Mouse (Mus musculus): ENCODE data around the gene Prkcz. TPM values are rescaled to one million over a fixed set of nuclear protein-coding genes. Genes with fewer than 3 reads are reported as not detected.

The Prkcz gene
- total and polyA plus RNA-seq, 3 experiments: 0.16 to 11.8 (median 1.6) TPM

GRCm38 (mm10) chr4:155320281-155321244 is 40.6 kb downstream of the Prkcz start:
- Histone ChIP-seq H3K36me3 (replicated peaks in 1 of 2; ENCODE audit: control insufficient read depth in 1 of 2, insufficient read depth in 1 of 2, low read length in 1 of 2) (no peaks in the 10 kb centered on the region), H3K27me3 (replicated peaks) (peaks cover 57% of the 10 kb centered on the region), H3K27ac (ENCODE audit: insufficient read depth, low read depth) (no peak overlapping the region), H3K4me1 (ENCODE audit: control insufficient read depth in 1 of 2, insufficient read depth in 2 of 2) (peaks cover 5 to 12% of the 10 kb centered on the region in 2 experiments; a peak in 3 of 4 replicates), H3K9me3 (replicated peaks; ENCODE audit: low read length) (no peaks in the 10 kb centered on the region), H3K79me2 (replicated peaks; ENCODE audit: control insufficient read depth, extremely low read depth, insufficient read depth, poor library complexity, severe bottlenecking) (no peaks in the 10 kb centered on the region), H3K9ac (ENCODE audit: insufficient read depth, low read depth) (no peak overlapping the region), H3K4me2 (ENCODE audit: insufficient read depth, low read depth, poor library complexity, severe bottlenecking) (no peak overlapping the region), H3K4me3 (replicated peaks in 1 of 3; ENCODE audit: low read depth in 2 of 3, low read length in 2 of 3, poor library complexity in 1 of 3) (no peak overlapping the region)
- in situ Hi-C loops (cut with MboI; ENCODE audit: low pct_ligation_motif_present, low pct_unique_long_range_greater_than_20kb, low sequenced_read_pairs) (no loop called here), dilution Hi-C loops (cut with MboI; ENCODE audit: extremely low pct_ligation_motif_present, extremely low pct_unique_long_range_greater_than_20kb, low sequenced_read_pairs) (no loop called here)
- DNase-seq (ENCODE audit: extremely low read depth): peak; percentile 70
- no peak for TF ChIP-seq USF1 (IDR thresholded peaks at IDR 0.05; ENCODE audit: low read depth, low read length)
- 0 out of 2 replicates have a peak, but pooled peaks have one; percentile 20 for TF ChIP-seq NELFE (IDR thresholded peaks at IDR 0.05; ENCODE audit: low read depth, low read length)
- peak; percentile 27; the same call in 1 of the 2 replicates for TF ChIP-seq MAX (IDR thresholded peaks at IDR 0.05; ENCODE audit: low read length)
- TF ChIP-seq SIN3A (IDR thresholded peaks at IDR 0.05; ENCODE audit: low read length): 0 out of 2 replicates have a peak, but pooled peaks have one; percentile 29
- TF ChIP-seq CTCF (conservative IDR thresholded peaks at IDR 0.05 in 1 of 2, IDR thresholded peaks at IDR 0.05 in 1 of 2; ENCODE audit: low read depth in 2 of 2, low read length in 2 of 2): peak; percentile 31 to 79
- TF ChIP-seq SMC3 (IDR thresholded peaks at IDR 0.05; ENCODE audit: low read depth, low read length): peak; percentile 76
- no peak for TF ChIP-seq GABPA (IDR thresholded peaks at IDR 0.05; ENCODE audit: insufficient replicate concordance, low read depth, low read length)
- TF ChIP-seq RAD21 (IDR thresholded peaks at IDR 0.05; ENCODE audit: low read depth, low read length): peak; percentile 53

GRCm38 (mm10) chr4:155318266-155318665 is 42.9 kb downstream of the Prkcz start:
- peak overlapping the region; percentile 21; the same call in 1 of the 2 replicates for H3K4me2 ChIP-seq (ENCODE audit: insufficient read depth, low read depth, poor library complexity, severe bottlenecking)
- no peak for TF ChIP-seq NRF1 (IDR thresholded peaks at IDR 0.05; ENCODE audit: low read depth, low read length)
- no peak overlapping the region for H3K27ac ChIP-seq (ENCODE audit: insufficient read depth, low read depth)
- in situ Hi-C loops (cut with MboI; ENCODE audit: low pct_ligation_motif_present, low pct_unique_long_range_greater_than_20kb, low sequenced_read_pairs) (no loop called here), dilution Hi-C loops (cut with MboI; ENCODE audit: extremely low pct_ligation_motif_present, extremely low pct_unique_long_range_greater_than_20kb, low sequenced_read_pairs) (no loop called here)
- H3K9me3 ChIP-seq (replicated peaks; ENCODE audit: low read length): peaks cover 5% of the 10 kb centered on the region
- peak; percentile 58 for DNase-seq (ENCODE audit: extremely low read depth)
- no peak overlapping the region for H3K9ac ChIP-seq (ENCODE audit: insufficient read depth, low read depth)
- no peaks in the 10 kb centered on the region for H3K36me3 ChIP-seq (replicated peaks in 1 of 2; ENCODE audit: control insufficient read depth in 1 of 2, insufficient read depth in 1 of 2, low read length in 1 of 2)
- no peak overlapping the region for H3K4me3 ChIP-seq (replicated peaks in 1 of 3; ENCODE audit: low read depth in 2 of 3, low read length in 2 of 3, poor library complexity in 1 of 3)
- peaks cover 5 to 6% of the 10 kb centered on the region in 2 experiments; a peak in 3 of 4 replicates for H3K4me1 ChIP-seq (ENCODE audit: control insufficient read depth in 1 of 2, insufficient read depth in 2 of 2)
- H3K27me3 ChIP-seq (replicated peaks): peaks cover 74% of the 10 kb centered on the region
- H3K79me2 ChIP-seq (replicated peaks; ENCODE audit: control insufficient read depth, extremely low read depth, insufficient read depth, poor library complexity, severe bottlenecking): no peaks in the 10 kb centered on the region

- Histone ChIP-seq H3K4me3 (replicated peaks in 1 of 3; ENCODE audit: low read depth in 2 of 3, low read length in 2 of 3, poor library complexity in 1 of 3) (no peak overlapping the region), H3K9me3 (replicated peaks; ENCODE audit: low read length) (peaks cover 5% of the 10 kb centered on the region), H3K9ac (ENCODE audit: insufficient read depth, low read depth) (no peak overlapping the region), H3K4me2 (ENCODE audit: insufficient read depth, low read depth, poor library complexity, severe bottlenecking) (no peak overlapping the region), H3K36me3 (replicated peaks in 1 of 2; ENCODE audit: control insufficient read depth in 1 of 2, insufficient read depth in 1 of 2, low read length in 1 of 2) (no peaks in the 10 kb centered on the region), H3K27me3 (replicated peaks) (peaks cover 67% of the 10 kb centered on the region), H3K27ac (ENCODE audit: insufficient read depth, low read depth) (no peak overlapping the region), H3K79me2 (replicated peaks; ENCODE audit: control insufficient read depth, extremely low read depth, insufficient read depth, poor library complexity, severe bottlenecking) (no peaks in the 10 kb centered on the region), H3K4me1 (ENCODE audit: control insufficient read depth in 1 of 2, insufficient read depth in 2 of 2) (peaks cover 5 to 6% of the 10 kb centered on the region in 2 experiments; a peak in 3 of 4 replicates)
- no peak for DNase-seq (ENCODE audit: extremely low read depth)
- in situ Hi-C loops (cut with MboI; ENCODE audit: low pct_ligation_motif_present, low pct_unique_long_range_greater_than_20kb, low sequenced_read_pairs) (no loop called here), dilution Hi-C loops (cut with MboI; ENCODE audit: extremely low pct_ligation_motif_present, extremely low pct_unique_long_range_greater_than_20kb, low sequenced_read_pairs) (no loop called here)
- TF ChIP-seq TCF12 (IDR thresholded peaks at IDR 0.05; ENCODE audit: low read depth, low read length) (no peak), ZMIZ1 (IDR thresholded peaks at IDR 0.05; ENCODE audit: low read depth, low read length) (no peak), RCOR1 (conservative IDR thresholded peaks at IDR 0.05; ENCODE audit: low read depth, low read length) (no peak)
Measured at GRCm38 (mm10) chr4:155315031-155315430, 46.1 kb downstream of the Prkcz start.
